In the genomic region with DNA sequence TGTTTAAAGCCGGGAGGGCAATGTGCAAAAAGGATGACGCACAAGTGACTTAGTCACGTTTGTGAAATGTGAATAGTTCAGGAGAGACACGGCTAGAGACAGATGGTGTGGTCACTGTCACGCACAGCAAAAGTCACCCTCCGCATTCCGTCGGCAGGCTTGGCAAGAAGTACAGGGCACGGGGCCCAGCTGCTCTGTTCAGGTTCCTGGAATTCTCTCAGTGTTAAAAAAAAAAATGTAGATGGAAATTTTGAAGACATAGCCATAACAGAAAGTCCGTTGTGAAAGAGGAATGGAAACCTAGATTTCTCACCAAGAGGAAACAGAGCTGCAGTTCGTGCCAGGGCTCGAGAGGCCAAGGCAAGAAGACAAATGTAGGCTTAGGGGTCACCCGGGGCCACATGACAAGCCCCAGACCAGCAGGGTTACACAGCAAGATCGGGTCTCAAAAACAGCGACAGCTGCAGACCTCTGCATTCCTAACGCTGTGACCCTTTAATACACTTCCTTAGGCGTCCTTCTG, we compare ENCODE assay signal across 7 mouse cellular contexts. TPM values are rescaled to one million over a fixed set of nuclear protein-coding genes. Genes with fewer than 3 reads are reported as not detected.
DNase-seq lines count a peak whose midpoint lies in the region; ATAC-seq and TF ChIP-seq lines count a peak whose summit lies in the region.

No protein-coding gene starts in this region.

- H3K27me3 ChIP-seq in spleen, adult 2 months (ENCODE audit: control insufficient read depth, insufficient read depth, low read length) = no peaks in the 10 kb centered on the region
- no peaks in the 10 kb centered on the region for H3K27me3 ChIP-seq in heart, embryonic 15.5 days

- peak overlapping the region; percentile 42 for H3K4me2 ChIP-seq in heart, embryonic 15.5 days

- no peaks in the 10 kb centered on the region for H3K36me3 ChIP-seq in spleen, adult 2 months (ENCODE audit: control insufficient read depth, insufficient read depth, low read length)
- H3K36me3 ChIP-seq in heart, embryonic 15.5 days = peaks cover 4% of the 10 kb centered on the region; the same call in 1 of the 2 replicates

- peak; percentile 47 to 50 for DNase-seq in spleen, adult 2 months (ENCODE audit: low read depth in 1 of 2, low spot score in 2 of 2)
- no peak for DNase-seq in spleen, postnatal 14 days (ENCODE audit: low spot score in 2 of 2)
- peak; percentile 48 for DNase-seq in cerebellum, adult 8-10 months
- peak; percentile 22 for DNase-seq in lung, adult 2 months
- no peak for DNase-seq in T-cell, adult 2 months (ENCODE audit: low spot score)

- H3K27ac ChIP-seq in spleen, adult 2 months (ENCODE audit: insufficient read depth, low read length) = peak overlapping the region; percentile 82
- peak overlapping the region; percentile 66 for H3K27ac ChIP-seq in heart, embryonic 15.5 days

- no peak overlapping the region for H3K9ac ChIP-seq in heart, embryonic 15.5 days

- 14% methylated on average over 17 of the region's 17 CpGs for WGBS in spleen, adult 2 months
- WGBS in heart, embryonic 15.5 days = 14% methylated on average over 17 of the region's 17 CpGs
- 16% methylated on average over 17 of the region's 17 CpGs for WGBS in lung, adult 2 months

- H3K4me3 ChIP-seq in spleen, adult 2 months (ENCODE audit: extremely low read depth, insufficient read depth, insufficient read length) = peak overlapping the region; percentile 11; the same call in 1 of the 2 replicates
- H3K4me3 ChIP-seq in heart, embryonic 15.5 days = 0 out of 2 replicates have a peak overlapping the region, but pooled peaks have one; percentile 1
- peak overlapping the region; percentile 1 for H3K4me3 ChIP-seq in lung, adult 2 months (replicated peaks; ENCODE audit: extremely low read depth, low read depth, low read length)

- H3K4me1 ChIP-seq in spleen, adult 2 months (ENCODE audit: control insufficient read depth, insufficient read depth, insufficient read length) = peaks cover 24% of the 10 kb centered on the region; the same call in 1 of the 2 replicates
- H3K4me1 ChIP-seq in heart, embryonic 15.5 days (replicated peaks) = peaks cover 24% of the 10 kb centered on the region
- H3K4me1 ChIP-seq in lung, adult 2 months (ENCODE audit: control insufficient read depth, insufficient read depth, low read length) = peaks cover 13% of the 10 kb centered on the region

- no peaks in the 10 kb centered on the region for H3K9me3 ChIP-seq in heart, embryonic 15.5 days (replicated peaks)

- TF ChIP-seq POLR2A in spleen, adult 2 months (IDR thresholded peaks at IDR 0.05; ENCODE audit: low read depth, low read length) = no peak
- TF ChIP-seq POLR2A in lung, adult 2 months (IDR thresholded peaks at IDR 0.05; ENCODE audit: borderline replicate concordance, extremely low read depth, low read depth, low read length) = no peak

- no peak for ATAC-seq in heart, embryonic 15.5 days (replicated peaks; ENCODE audit: insufficient number of reproducible peaks, insufficient read depth, low FRiP score, low read depth)
- no peak for ATAC-seq in inflammation-experienced regulatory T-cells, adult 6 months

- TF ChIP-seq CTCF in spleen, adult 2 months (IDR thresholded peaks at IDR 0.05; ENCODE audit: extremely low read depth, insufficient read depth, insufficient read length, insufficient replicate concordance) = no peak
- no peak for TF ChIP-seq CTCF in lung, adult 2 months (IDR thresholded peaks at IDR 0.05; ENCODE audit: insufficient read depth, low read length)

RNA-seq across cellular contexts. Expression of gene Olfr279, which starts 20.7 kb away (rescaled TPM):
- polyA plus RNA-seq in spleen, adult 2 months (2012; rRNA removed) = not detected in 2 replicates
- polyA plus RNA-seq in heart, embryonic 15.5 days (2015; fragmentation: Nextera tagmentation; extraction: Ambion mirVana) = not detected in 2 replicates
- 0.12 and 0.13 TPM in 2 replicates for polyA plus RNA-seq in lung, adult 2 months (2012; rRNA removed)
- polyA plus RNA-seq in inflammation-experienced regulatory T-cells, adult 6 months (2017; shearing (Covaris generic)) = under 1 TPM in 2 of 3 experiments, not detected in 1; 0.06 to 0.07 TPM

RNA-seq across cellular contexts. Expression of gene Kansl2, which starts 21.2 kb away (rescaled TPM):
- polyA plus RNA-seq in spleen, adult 2 months (2012; rRNA removed) = 26.6 and 28.9 TPM in 2 replicates
- polyA plus RNA-seq in heart, embryonic 15.5 days (2015; fragmentation: Nextera tagmentation; extraction: Ambion mirVana) = 70.0 and 81.2 TPM in 2 replicates
- 26.7 and 32.1 TPM in 2 replicates for polyA plus RNA-seq in lung, adult 2 months (2012; rRNA removed)
- polyA plus RNA-seq in inflammation-experienced regulatory T-cells, adult 6 months (2017; shearing (Covaris generic)) = 10 to 100 TPM; 29.4 to 33.1 (median 32.4) TPM

RNA-seq across cellular contexts. Expression of gene Lalba, which starts 30.3 kb away (rescaled TPM):
- polyA plus RNA-seq in spleen, adult 2 months (2012; rRNA removed) = not detected in 2 replicates
- not detected in 2 replicates for polyA plus RNA-seq in heart, embryonic 15.5 days (2015; fragmentation: Nextera tagmentation; extraction: Ambion mirVana)
- polyA plus RNA-seq in lung, adult 2 months (2012; rRNA removed) = 0.39 TPM in 1 of 2 replicates, not detected in the other
- not detected for polyA plus RNA-seq in inflammation-experienced regulatory T-cells, adult 6 months (2017; shearing (Covaris generic))

RNA-seq across cellular contexts. Expression of gene OR5BS1P, which starts 43.2 kb away (rescaled TPM):
- not detected in 2 replicates for polyA plus RNA-seq in spleen, adult 2 months (2012; rRNA removed)
- not detected in 2 replicates for polyA plus RNA-seq in heart, embryonic 15.5 days (2015; fragmentation: Nextera tagmentation; extraction: Ambion mirVana)
- 0.03 and 0.05 TPM in 2 replicates for polyA plus RNA-seq in lung, adult 2 months (2012; rRNA removed)
- polyA plus RNA-seq in inflammation-experienced regulatory T-cells, adult 6 months (2017; shearing (Covaris generic)) = not detected

RNA-seq across cellular contexts. Expression of gene Ccnt1, which starts 57.9 kb away (rescaled TPM):
- 9.4 and 9.5 TPM in 2 replicates for polyA plus RNA-seq in spleen, adult 2 months (2012; rRNA removed)
- polyA plus RNA-seq in heart, embryonic 15.5 days (2015; fragmentation: Nextera tagmentation; extraction: Ambion mirVana) = 33.2 and 38.0 TPM in 2 replicates
- polyA plus RNA-seq in lung, adult 2 months (2012; rRNA removed) = 10.4 and 13.0 TPM in 2 replicates
- polyA plus RNA-seq in inflammation-experienced regulatory T-cells, adult 6 months (2017; shearing (Covaris generic)) = 10 to 100 TPM; 69.3 to 99.2 (median 86.3) TPM

Comparison
In these comparisons a context has a peak if more than half of its experiments do, and no peak if none do; other contexts are left out.
1. DNase-seq: peak in spleen, adult 2 months (2 of 2), cerebellum, adult 8-10 months (single experiment) and lung, adult 2 months (single experiment); none in spleen, postnatal 14 days (0 of 2) and T-cell, adult 2 months (single experiment).
2. Peak in every context shown above with its lines, with median percentiles within 50 percentile points of each other: H3K4me3 ChIP-seq.